In the genomic region with DNA sequence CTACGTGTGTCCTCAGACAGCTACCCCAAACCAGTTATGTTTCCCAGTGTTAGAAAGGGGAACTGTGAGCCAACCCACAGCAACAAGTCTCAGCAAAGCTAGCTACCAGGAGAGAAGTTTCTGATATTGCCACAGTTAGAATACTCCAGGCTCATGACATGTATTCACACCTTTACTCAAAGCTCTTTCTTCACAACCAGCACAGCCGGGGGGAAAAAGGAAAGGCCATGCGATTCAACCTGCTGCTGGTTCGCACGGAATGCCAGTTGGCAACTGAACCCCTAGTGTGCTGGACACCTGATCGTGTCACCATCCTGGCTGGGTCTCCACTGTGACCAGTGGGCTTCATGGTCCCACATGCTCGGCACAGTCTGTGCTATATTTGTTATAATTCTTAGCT, we compare ENCODE assay signal across 1 mouse cellular context.
TF ChIP-seq lines count a peak whose summit lies in the region.

No protein-coding gene starts in this region.

TF ChIP-seq in MEL, 35 proteins besides CTCF, POLR2A, EP300 and RAD21 (continued from another document):
- TF ChIP-seq HCFC1 (IDR thresholded peaks at IDR 0.05; ENCODE audit: low read depth, low read length), result no peak
- TF ChIP-seq MAFK (IDR thresholded peaks at IDR 0.05; ENCODE audit: borderline replicate concordance, low read depth, low read length), result no peak
- TF ChIP-seq SIN3A (IDR thresholded peaks at IDR 0.05; ENCODE audit: low read length), result no peak
- no peak for TF ChIP-seq TCF12 (IDR thresholded peaks at IDR 0.05; ENCODE audit: low read depth, low read length)
- TF ChIP-seq TAL1 (IDR thresholded peaks at IDR 0.05; ENCODE audit: low read length), result no peak
- TF ChIP-seq GABPA (IDR thresholded peaks at IDR 0.05; ENCODE audit: low read depth, low read length), result no peak
- no peak for TF ChIP-seq ZNF384 (IDR thresholded peaks at IDR 0.05; ENCODE audit: low read depth, low read length)
- TF ChIP-seq BHLHE40 (IDR thresholded peaks at IDR 0.05; ENCODE audit: borderline replicate concordance, low read depth, low read length), result no peak
- no peak for TF ChIP-seq USF2 (IDR thresholded peaks at IDR 0.05; ENCODE audit: borderline replicate concordance in 1 of 2, insufficient read depth in 1 of 2, low read depth in 1 of 2, low read length in 2 of 2)
- TF ChIP-seq CHD2 (IDR thresholded peaks at IDR 0.05; ENCODE audit: low read length), result no peak
- no peak for TF ChIP-seq MAX (IDR thresholded peaks at IDR 0.05; ENCODE audit: low read length)
